Mouse (Mus musculus) hindbrain, embryonic 10.5 days (tissue): ENCODE measurements around the gene A930004D18Rik. TPM values are rescaled to one million over a fixed set of nuclear protein-coding genes. Genes with fewer than 3 reads are reported as not detected.
A peak's percentile ranks its signal among the peaks of the same experiment; 100 is the strongest.

Experiments used
- DNase-seq: peaks from one replicate; pipeline ENCODE4 v3.0.0-alpha.2; 2017; ENCODE audit warnings: low spot score
- H3K27ac ChIP-seq: fragments of 300-500 bp; sonication (generic); 2 replicates; pipeline ENCODE4 v1.5.1; 2016; ENCODE audit warnings: mild to moderate bottlenecking, moderate library complexity
- H3K27me3 ChIP-seq: fragments of 300-500 bp; sonication (generic); 2 replicates; pipeline ENCODE4 v1.6.1; 2016; ENCODE audit warnings: mild to moderate bottlenecking; ENCODE audit not compliant: poor library complexity, insufficient read depth, severe bottlenecking
- H3K36me3 ChIP-seq: fragments of 300-500 bp; sonication (generic); 2 replicates; pipeline ENCODE4 v1.6.1; 2016; ENCODE audit warnings: mild to moderate bottlenecking, moderate library complexity
- H3K4me1 ChIP-seq: fragments of 300-500 bp; sonication (generic); replicated peaks from 2 replicates; pipeline ENCODE4 v1.6.1; 2016; ENCODE audit warnings: mild to moderate bottlenecking
- H3K4me3 ChIP-seq: fragments of 300-500 bp; sonication (generic); 2 replicates; pipeline ENCODE4 v1.5.1; 2016; ENCODE audit warnings: mild to moderate bottlenecking, moderate library complexity
- H3K9me3 ChIP-seq: fragments of 300-500 bp; sonication (generic); 2 replicates; pipeline ENCODE4 v1.6.1; 2016; ENCODE audit warnings: mild to moderate bottlenecking, moderate library complexity
- WGBS: fragments of 180-500 bp; shearing (Covaris S2); methylation state at CpG from one replicate; pipeline ENCODE4 v1.1.7; 2016; 5-methylcytosine and 5-hydroxymethylcytosine counted together
- polyA plus RNA-seq: library from polyadenylated mRNA; unstranded; fragments of >200 nt; fragmentation: Nextera tagmentation; extraction: Ambion mirVana; gene quantifications from 2 replicates; pipeline ENCODE4 v1.2.1, GENCODE M21; 2016

The A930004D18Rik gene
- polyA plus RNA-seq, 1 experiment from 2014 or later, result 22.5 TPM

GRCm38 (mm10) chr2:18058146-18058708 lies 20.7 kb upstream of the A930004D18Rik start:
- 11% methylated on average over 9 of the region's 9 CpGs for WGBS
- no peak for DNase-seq
- Histone ChIP-seq H3K27me3 (no peaks in the 10 kb centered on the region), H3K36me3 (no peaks in the 10 kb centered on the region), H3K4me3 (peak overlapping the region; percentile 99), H3K4me1 (peaks cover 56% of the 10 kb centered on the region), H3K9me3 (no peaks in the 10 kb centered on the region), H3K27ac (peak overlapping the region; percentile 100)

- under 1% methylated on average over 48 of the region's 48 CpGs for WGBS
- Histone ChIP-seq H3K4me3 (peak overlapping the region; percentile 99), H3K36me3 (no peaks in the 10 kb centered on the region), H3K9me3 (no peaks in the 10 kb centered on the region), H3K4me1 (peaks cover 56% of the 10 kb centered on the region), H3K27ac (peak overlapping the region; percentile 100), H3K27me3 (no peaks in the 10 kb centered on the region)
- DNase-seq, result peak; percentile 58
Observed at GRCm38 (mm10) chr2:18057336-18058145, 20.0 kb upstream of the A930004D18Rik start.

- H3K4me1 ChIP-seq, result peaks cover 57% of the 10 kb centered on the region
- peak; percentile 95 for DNase-seq
- H3K4me3 ChIP-seq, result peak overlapping the region; percentile 99
- no peaks in the 10 kb centered on the region for H3K9me3 ChIP-seq
- H3K27me3 ChIP-seq, result no peaks in the 10 kb centered on the region
- peak overlapping the region; percentile 100 for H3K27ac ChIP-seq
- under 1% methylated on average over 39 of the region's 50 CpGs for WGBS
- H3K36me3 ChIP-seq, result no peaks in the 10 kb centered on the region
Observed at GRCm38 (mm10) chr2:18056786-18057255, 19.3 kb upstream of the A930004D18Rik start.

GRCm38 (mm10) chr2:18055929-18056785 lies 18.6 kb upstream of the A930004D18Rik start:
- under 1% methylated on average over 44 of the region's 66 CpGs for WGBS
- peak overlapping the region; percentile 99 for H3K4me3 ChIP-seq
- H3K36me3 ChIP-seq, result no peaks in the 10 kb centered on the region
- peak overlapping the region; percentile 100 for H3K27ac ChIP-seq
- H3K9me3 ChIP-seq, result no peaks in the 10 kb centered on the region
- DNase-seq, result peak; percentile 99
- H3K4me1 ChIP-seq, result peaks cover 61% of the 10 kb centered on the region
- no peaks in the 10 kb centered on the region for H3K27me3 ChIP-seq

GRCm38 (mm10) chr2:18055016-18055928 lies 17.7 kb upstream of the A930004D18Rik start, which contains the start of gene Mllt10:
Gene Mllt10, plus strand, starts transcription at chr2:18055237.
- Histone ChIP-seq H3K9me3 (no peaks in the 10 kb centered on the region), H3K27me3 (no peaks in the 10 kb centered on the region), H3K4me1 (peaks cover 61% of the 10 kb centered on the region), H3K4me3 (peak within 1 kb of the TSS; percentile 99), H3K27ac (peak within 1 kb of the TSS; percentile 100), H3K36me3 (no peaks in the 10 kb centered on the region)
- no peak for DNase-seq
- under 1% methylated on average over 20 of the region's 20 CpGs for WGBS

- Histone ChIP-seq H3K4me3 (peak overlapping the region; percentile 99), H3K9me3 (no peaks in the 10 kb centered on the region), H3K36me3 (no peaks in the 10 kb centered on the region), H3K27me3 (no peaks in the 10 kb centered on the region), H3K27ac (peak overlapping the region; percentile 100), H3K4me1 (peaks cover 61% of the 10 kb centered on the region)
- 8% methylated on average over 2 of the region's 2 CpGs for WGBS
- DNase-seq, result no peak
Observed at GRCm38 (mm10) chr2:18053951-18054530, 16.5 kb upstream of the A930004D18Rik start.

- H3K36me3 ChIP-seq, result no peaks in the 10 kb centered on the region
- peak overlapping the region; percentile 100 for H3K27ac ChIP-seq
- H3K27me3 ChIP-seq, result no peaks in the 10 kb centered on the region
- peak overlapping the region; percentile 99 for H3K4me3 ChIP-seq
- no peaks in the 10 kb centered on the region for H3K9me3 ChIP-seq
- no peak for DNase-seq
- 2% methylated on average over 1 of the region's 1 CpGs for WGBS
- H3K4me1 ChIP-seq, result peaks cover 58% of the 10 kb centered on the region
Observed at GRCm38 (mm10) chr2:18053243-18053950, 15.9 kb upstream of the A930004D18Rik start.

GRCm38 (mm10) chr2:18052581-18052980 lies 15.0 kb upstream of the A930004D18Rik start:
- no peak for DNase-seq
- Histone ChIP-seq H3K4me3 (peak overlapping the region; percentile 99), H3K4me1 (peaks cover 58% of the 10 kb centered on the region), H3K27me3 (no peaks in the 10 kb centered on the region), H3K36me3 (no peaks in the 10 kb centered on the region), H3K9me3 (no peaks in the 10 kb centered on the region), H3K27ac (peak overlapping the region; percentile 100)
- 22% methylated on average over 3 of the region's 3 CpGs for WGBS

- Histone ChIP-seq H3K4me3 (peak overlapping the region; percentile 99), H3K27me3 (no peaks in the 10 kb centered on the region), H3K4me1 (peaks cover 58% of the 10 kb centered on the region), H3K36me3 (peaks cover 5% of the 10 kb centered on the region; the same call in 1 of the 2 replicates), H3K9me3 (no peaks in the 10 kb centered on the region), H3K27ac (peak overlapping the region; percentile 100)
- DNase-seq, result no peak
- WGBS, result 23% methylated on average over 3 of the region's 3 CpGs
Observed at GRCm38 (mm10) chr2:18051831-18052170, 14.3 kb upstream of the A930004D18Rik start.

GRCm38 (mm10) chr2:18051026-18051830 lies 13.7 kb upstream of the A930004D18Rik start:
- 4% methylated on average over 11 of the region's 11 CpGs for WGBS
- no peaks in the 10 kb centered on the region for H3K9me3 ChIP-seq
- peaks cover 58% of the 10 kb centered on the region for H3K4me1 ChIP-seq
- DNase-seq, result peak; percentile 72
- H3K27ac ChIP-seq, result peak overlapping the region; percentile 100
- peaks cover 11% of the 10 kb centered on the region; the same call in 1 of the 2 replicates for H3K36me3 ChIP-seq
- H3K27me3 ChIP-seq, result no peaks in the 10 kb centered on the region
- peak overlapping the region; percentile 99 for H3K4me3 ChIP-seq
